Mouse (Mus musculus) forebrain, embryonic 10.5 days (tissue): Measurements from ENCODE around the gene Ethe1. TPM values are rescaled to one million over a fixed set of nuclear protein-coding genes. Genes with fewer than 3 reads are reported as not detected.

Experiments
- DNase-seq: peaks from one replicate; pipeline ENCODE4 v3.0.0-alpha.2; 2017; ENCODE audit warnings: low spot score; ENCODE audit errors: extremely low spot score
- H3K27ac ChIP-seq: fragments of 300-500 bp; sonication (generic); 2 replicates; pipeline ENCODE4 v1.5.1; 2016; ENCODE audit warnings: mild to moderate bottlenecking
- H3K27me3 ChIP-seq: fragments of 300-500 bp; sonication (generic); 2 replicates; pipeline ENCODE4 v1.6.1; 2016; ENCODE audit warnings: mild to moderate bottlenecking; ENCODE audit not compliant: poor library complexity, severe bottlenecking
- H3K36me3 ChIP-seq: fragments of 300-500 bp; sonication (generic); replicated peaks from 2 replicates; pipeline ENCODE4 v1.6.1; 2016; ENCODE audit warnings: mild to moderate bottlenecking, moderate library complexity
- H3K4me1 ChIP-seq: fragments of 300-500 bp; sonication (generic); 2 replicates; pipeline ENCODE4 v1.6.1; 2016
- H3K4me3 ChIP-seq: fragments of 300-500 bp; sonication (generic); 2 replicates; pipeline ENCODE4 v1.5.1; 2016; ENCODE audit warnings: mild to moderate bottlenecking, moderate library complexity
- H3K9me3 ChIP-seq: fragments of 300-500 bp; sonication (generic); 2 replicates; pipeline ENCODE4 v1.6.1; 2016; ENCODE audit warnings: mild to moderate bottlenecking, moderate library complexity
- WGBS: fragments of 180-500 bp; shearing (Covaris S2); methylation state at CpG from one replicate; pipeline ENCODE4 v1.1.7; 2016; 5-methylcytosine and 5-hydroxymethylcytosine counted together
- polyA plus RNA-seq: library from polyadenylated mRNA; unstranded; fragments of >200 nt; fragmentation: Nextera tagmentation; extraction: Ambion mirVana; gene quantifications from 2 replicates; pipeline ENCODE4 v1.2.1, GENCODE M21; 2016

Ethe1 gene
- polyA plus RNA-seq, 1 experiment from 2014 or later: 24.4 TPM

DNA sequence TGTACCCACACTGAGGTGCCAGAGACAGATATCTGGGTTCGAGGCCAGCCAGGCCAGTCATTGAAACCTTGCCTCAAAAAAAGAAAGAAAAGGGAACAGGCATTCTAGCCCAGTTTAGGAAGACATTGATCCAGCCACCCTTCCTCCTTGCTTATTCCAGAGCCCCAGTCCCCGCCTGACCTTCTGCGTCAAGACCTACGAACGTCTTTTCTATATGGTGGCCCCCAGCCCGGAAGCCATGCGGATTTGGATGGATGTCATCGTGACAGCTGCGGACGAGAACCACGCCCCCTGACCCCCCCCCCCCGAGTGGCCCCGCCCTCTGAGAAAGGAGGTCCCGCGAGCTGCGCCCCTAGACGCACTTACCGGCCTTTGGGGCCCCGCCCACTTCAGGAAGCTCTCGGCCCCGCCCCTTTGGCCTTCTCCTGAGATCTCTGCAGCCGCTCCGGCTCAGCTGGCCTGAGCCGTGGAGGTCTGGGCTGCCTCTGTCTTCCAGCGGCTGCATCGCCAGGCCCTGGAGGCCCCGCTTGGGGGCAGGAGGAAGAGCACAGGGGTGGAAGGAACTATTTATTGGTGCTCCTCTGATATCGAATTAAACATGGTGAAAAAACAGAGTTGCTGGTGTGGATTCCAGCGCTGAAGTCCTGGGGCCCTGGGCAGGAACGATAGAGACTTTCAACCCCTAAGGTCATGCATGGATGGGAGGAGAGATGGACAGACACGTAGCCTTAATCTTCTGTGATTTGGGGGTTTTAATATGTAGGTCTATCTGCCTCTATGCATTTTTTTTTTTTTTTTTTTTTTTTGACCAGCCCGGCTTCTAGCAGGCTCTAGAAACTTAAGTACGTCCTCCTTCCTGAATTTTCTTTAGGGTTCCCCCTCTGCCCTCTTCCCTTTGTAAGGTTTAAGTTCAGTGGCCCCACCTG is 41.6 kb downstream of the Ethe1 start:
- Histone ChIP-seq H3K27ac (peak overlapping the region; percentile 74), H3K27me3 (peaks cover 24% of the 10 kb centered on the region), H3K4me1 (peaks cover 28% of the 10 kb centered on the region), H3K9me3 (no peaks in the 10 kb centered on the region), H3K4me3 (peak overlapping the region; percentile 51), H3K36me3 (no peaks in the 10 kb centered on the region)
- 11% methylated on average over 30 of the region's 33 CpGs for WGBS
- peak; percentile 86 for DNase-seq

DNA sequence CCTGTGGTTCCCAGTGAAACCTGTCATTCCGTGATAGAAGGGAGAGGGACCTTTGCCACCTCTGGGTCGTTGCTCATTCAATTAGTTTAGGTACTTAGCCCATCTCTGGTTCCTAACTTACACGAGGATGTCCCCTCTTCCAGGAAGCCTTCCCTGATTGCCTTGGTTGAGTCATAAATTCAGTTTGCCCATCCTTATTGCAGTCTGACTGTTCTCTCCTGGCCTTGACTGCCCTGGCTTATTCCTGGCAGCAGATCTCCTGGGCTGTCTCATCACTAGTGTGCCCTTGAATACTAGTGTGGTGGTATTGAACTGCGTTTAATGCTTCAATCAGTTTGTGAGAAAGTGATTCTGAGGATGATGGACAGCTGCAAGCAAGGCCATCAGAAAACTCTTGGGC is 42.3 kb downstream of the Ethe1 start:
- Histone ChIP-seq H3K9me3 (no peaks in the 10 kb centered on the region), H3K27ac (no peak overlapping the region), H3K27me3 (peaks cover 27% of the 10 kb centered on the region), H3K4me1 (peaks cover 28% of the 10 kb centered on the region), H3K4me3 (no peak overlapping the region), H3K36me3 (no peaks in the 10 kb centered on the region)
- no peak for DNase-seq
- 74% methylated on average over 4 of the region's 4 CpGs for WGBS

DNA sequence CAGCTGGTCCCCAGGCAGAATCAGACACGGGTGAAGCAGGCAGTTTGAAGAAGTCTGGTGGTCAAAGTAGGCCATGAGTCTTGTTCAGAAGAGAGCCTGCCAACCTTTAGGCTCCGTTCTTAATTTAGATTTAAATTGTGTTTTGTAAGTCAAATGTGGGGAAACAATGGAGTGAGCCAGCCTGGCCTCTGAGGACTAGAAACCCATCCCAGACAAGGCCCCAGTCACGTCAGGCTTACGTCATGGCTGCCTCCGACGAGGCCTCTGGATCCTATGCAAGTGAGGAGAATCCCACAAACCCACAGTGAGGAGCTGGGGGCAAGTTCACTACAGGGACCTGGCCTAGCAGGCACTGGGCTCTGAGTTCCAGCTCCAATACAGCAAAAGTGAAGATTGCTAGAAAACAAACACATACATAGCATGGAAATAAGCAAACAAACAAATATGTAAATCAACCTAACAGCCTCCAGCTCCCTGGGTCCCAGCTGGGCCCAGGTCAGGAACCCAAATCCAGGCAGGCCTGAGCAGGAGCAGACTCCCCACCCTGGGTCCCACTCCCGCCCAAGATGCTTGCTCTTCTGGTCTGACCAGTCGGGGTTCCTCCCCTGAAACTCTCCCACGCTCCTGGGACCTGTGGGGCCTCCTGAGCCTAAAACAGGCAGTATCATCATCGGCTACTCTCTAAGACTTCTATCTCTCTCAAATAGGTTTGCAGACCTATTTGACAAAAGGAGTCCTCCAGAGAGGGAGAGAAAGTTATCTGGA is 43.0 kb downstream of the Ethe1 start:
- Histone ChIP-seq H3K4me3 (no peak overlapping the region), H3K4me1 (peaks cover 28% of the 10 kb centered on the region), H3K9me3 (no peaks in the 10 kb centered on the region), H3K27ac (no peak overlapping the region), H3K27me3 (peaks cover 29% of the 10 kb centered on the region), H3K36me3 (no peaks in the 10 kb centered on the region)
- 74% methylated on average over 10 of the region's 10 CpGs for WGBS
- DNase-seq: no peak

DNA sequence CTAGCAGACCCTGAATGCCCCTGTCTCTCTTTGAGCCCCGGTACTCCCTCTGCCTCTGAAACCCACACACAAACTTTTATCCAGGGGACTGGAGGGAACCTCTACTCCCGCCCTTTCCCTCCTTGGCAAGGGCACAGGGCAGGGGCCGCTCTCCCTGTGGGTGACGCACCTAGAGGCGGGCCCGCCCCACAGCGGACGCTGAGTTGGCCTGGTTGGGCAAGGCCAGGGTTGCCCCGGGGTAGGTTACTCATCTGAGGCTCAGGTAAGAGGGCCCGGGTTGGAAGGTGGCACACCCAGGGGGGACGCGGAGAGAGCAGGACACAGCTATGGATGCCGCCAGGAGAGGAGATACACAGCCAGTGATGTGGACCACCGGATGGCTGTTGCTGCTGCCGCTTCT is 48.9 kb downstream of the Ethe1 start, which contains the start of gene Lypd3:
Gene Lypd3 (plus strand): TSS at position 287 of the 400 bp plus-strand sequence.
- Histone ChIP-seq H3K9me3 (no peaks in the 10 kb centered on the region), H3K4me1 (peaks cover 28% of the 10 kb centered on the region), H3K27ac (no peak within 1 kb of the TSS), H3K36me3 (no peaks in the 10 kb centered on the region), H3K4me3 (peak within 1 kb of the TSS; percentile 49), H3K27me3 (peaks cover 65% of the 10 kb centered on the region)
- WGBS: 13% methylated on average over 15 of the region's 15 CpGs
- DNase-seq: no peak

DNA sequence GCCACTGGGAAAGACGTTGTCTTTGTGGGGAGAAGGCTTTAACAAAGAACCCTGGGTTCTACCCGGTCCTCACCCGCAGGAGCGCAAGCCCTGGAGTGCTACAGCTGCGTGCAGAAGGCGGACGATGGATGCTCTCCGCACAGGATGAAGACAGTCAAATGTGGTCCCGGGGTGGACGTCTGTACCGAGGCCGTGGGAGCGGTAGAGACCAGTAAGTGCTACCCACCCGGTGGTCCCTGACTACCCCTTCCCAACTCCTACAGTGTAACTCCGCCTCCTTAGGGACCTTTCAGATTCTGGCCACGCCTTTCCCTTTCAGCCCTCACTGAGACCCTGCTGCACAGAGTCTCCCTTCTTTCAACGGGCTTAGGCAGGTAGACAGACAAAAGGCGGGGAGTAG is 49.7 kb downstream of the Ethe1 start:
- H3K4me3 ChIP-seq: peak overlapping the region; percentile 49
- H3K4me1 ChIP-seq: peaks cover 28% of the 10 kb centered on the region
- H3K27me3 ChIP-seq: peaks cover 73% of the 10 kb centered on the region
- H3K9me3 ChIP-seq: no peaks in the 10 kb centered on the region
- no peaks in the 10 kb centered on the region for H3K36me3 ChIP-seq
- 2% methylated on average over 18 of the region's 18 CpGs for WGBS
- H3K27ac ChIP-seq: no peak overlapping the region
- DNase-seq: no peak

DNA sequence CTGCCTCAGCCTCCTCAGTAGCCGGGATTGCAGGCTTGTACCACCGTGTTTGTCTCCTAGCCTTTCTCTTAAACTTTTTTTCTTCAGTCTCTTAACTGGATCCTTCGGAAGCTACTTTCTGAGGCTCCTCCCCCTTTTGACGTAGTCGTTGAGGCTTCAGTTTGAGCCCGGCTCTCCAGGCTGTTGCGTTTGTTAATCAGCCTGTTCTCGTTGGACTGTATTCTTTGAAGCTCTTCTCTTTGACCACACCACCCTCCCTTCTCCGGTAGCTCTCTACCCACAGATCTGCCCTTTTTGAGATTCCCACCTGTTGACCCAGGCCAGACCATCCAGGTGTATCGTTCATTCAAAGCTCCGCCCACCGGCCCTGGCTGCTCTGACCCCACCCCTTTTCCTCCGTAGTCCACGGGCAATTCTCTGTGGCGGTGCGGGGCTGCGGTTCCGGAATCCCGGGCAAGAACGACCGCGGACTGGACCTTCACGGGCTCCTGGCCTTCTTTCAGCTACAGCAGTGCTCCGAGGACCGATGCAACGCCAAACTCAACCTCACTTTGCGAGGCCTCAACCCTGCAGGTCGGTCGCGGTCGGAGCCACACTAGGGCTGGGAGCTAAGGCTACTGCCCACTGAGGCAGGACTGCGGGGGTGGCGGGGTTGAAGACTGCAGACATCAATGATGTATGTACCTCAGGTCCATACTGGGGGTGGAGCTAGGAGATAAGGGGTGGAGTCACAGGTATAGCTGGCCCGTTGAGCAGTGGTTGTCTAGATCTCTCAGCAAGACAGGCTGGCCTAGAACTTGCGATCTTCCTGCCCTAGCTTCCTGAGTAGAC is 50.9 kb downstream of the Ethe1 start:
- Histone ChIP-seq H3K27me3 (peaks cover 76% of the 10 kb centered on the region), H3K4me3 (peak overlapping the region; percentile 49), H3K36me3 (no peaks in the 10 kb centered on the region), H3K27ac (no peak overlapping the region), H3K4me1 (peaks cover 28% of the 10 kb centered on the region), H3K9me3 (no peaks in the 10 kb centered on the region)
- WGBS: 3% methylated on average over 35 of the region's 35 CpGs
- DNase-seq: no peak

DNA sequence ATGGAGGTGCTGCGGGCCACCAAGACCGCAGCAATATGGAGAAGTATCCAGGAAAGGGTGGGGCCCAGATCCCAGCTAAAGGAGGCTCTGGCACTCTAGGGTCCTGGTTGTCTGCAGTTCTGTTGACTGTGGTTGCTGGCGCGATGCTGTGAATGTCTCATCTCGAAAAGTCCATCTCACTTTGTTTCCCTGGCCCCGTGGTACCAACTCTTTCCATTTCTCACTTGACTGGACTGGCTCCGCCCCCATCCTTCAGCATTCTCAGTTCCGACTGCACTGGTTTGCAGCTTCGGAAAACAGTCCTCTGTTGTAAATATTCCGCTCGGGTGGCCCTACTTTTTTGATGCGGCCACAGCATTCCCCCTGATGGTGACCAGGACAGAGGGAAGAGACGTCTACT is 53.1 kb downstream of the Ethe1 start:
- H3K4me1 ChIP-seq: peaks cover 28% of the 10 kb centered on the region
- 70% methylated on average over 13 of the region's 13 CpGs for WGBS

DNA sequence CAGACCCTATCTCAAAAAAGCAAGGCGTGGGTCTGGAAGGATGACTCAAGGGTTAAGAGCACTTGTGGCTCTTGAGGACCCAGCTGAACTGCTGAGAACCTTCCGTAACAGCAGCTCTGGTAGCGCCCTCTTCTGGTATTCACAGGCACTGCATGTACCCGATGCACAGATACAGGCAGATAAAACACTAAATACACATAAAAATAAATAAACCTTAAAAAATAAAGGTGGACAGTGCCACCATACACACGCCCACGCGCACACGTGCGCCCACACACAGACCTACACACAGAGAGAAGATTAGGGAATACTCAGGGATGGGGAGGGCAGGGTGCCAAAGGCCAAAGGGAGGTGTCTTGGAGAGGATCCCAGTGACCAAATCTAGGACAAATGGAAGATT is 55.1 kb downstream of the Ethe1 start:
- WGBS: 10% methylated on average over 9 of the region's 9 CpGs

More for the DNA sequence above, 53.1 kb downstream of the Ethe1 start:
- no peak overlapping the region for H3K4me3 ChIP-seq
- H3K27me3 ChIP-seq: peaks cover 69% of the 10 kb centered on the region
- H3K36me3 ChIP-seq: no peaks in the 10 kb centered on the region
- H3K27ac ChIP-seq: no peak overlapping the region
- DNase-seq: no peak
- no peaks in the 10 kb centered on the region for H3K9me3 ChIP-seq

DNA sequence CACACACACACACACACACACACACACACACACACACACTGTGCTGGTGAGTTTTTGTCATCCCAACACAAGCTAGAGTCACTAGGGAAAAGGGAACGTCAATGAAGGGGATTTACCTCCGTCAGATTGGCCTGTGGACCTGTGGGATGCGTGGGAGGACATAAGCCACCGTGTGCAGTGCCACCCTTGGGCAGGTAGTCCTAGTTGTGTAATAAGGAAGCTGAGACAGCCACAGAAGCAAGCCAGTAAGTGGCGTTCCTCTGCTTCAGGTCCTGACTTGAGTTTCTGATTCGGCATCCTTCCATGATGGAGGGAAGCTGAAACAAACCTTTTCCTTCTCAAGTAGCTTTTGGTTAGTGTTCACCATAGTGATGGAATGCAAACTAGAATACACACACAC is 57.1 kb downstream of the Ethe1 start:
- no peaks in the 10 kb centered on the region for H3K36me3 ChIP-seq
- no peaks in the 10 kb centered on the region for H3K9me3 ChIP-seq
- H3K27ac ChIP-seq: no peak overlapping the region
- WGBS: 84% methylated on average over 6 of the region's 6 CpGs
- no peaks in the 10 kb centered on the region for H3K4me1 ChIP-seq
- peaks cover 28% of the 10 kb centered on the region for H3K27me3 ChIP-seq
- H3K4me3 ChIP-seq: no peak overlapping the region
- no peak for DNase-seq

More for the DNA sequence above, 55.1 kb downstream of the Ethe1 start:
- peaks cover 48% of the 10 kb centered on the region for H3K27me3 ChIP-seq
- H3K4me3 ChIP-seq: no peak overlapping the region
- no peaks in the 10 kb centered on the region for H3K9me3 ChIP-seq
- no peaks in the 10 kb centered on the region for H3K36me3 ChIP-seq
- peaks cover 14% of the 10 kb centered on the region for H3K4me1 ChIP-seq
- DNase-seq: peak; percentile 68
- no peak overlapping the region for H3K27ac ChIP-seq

DNA sequence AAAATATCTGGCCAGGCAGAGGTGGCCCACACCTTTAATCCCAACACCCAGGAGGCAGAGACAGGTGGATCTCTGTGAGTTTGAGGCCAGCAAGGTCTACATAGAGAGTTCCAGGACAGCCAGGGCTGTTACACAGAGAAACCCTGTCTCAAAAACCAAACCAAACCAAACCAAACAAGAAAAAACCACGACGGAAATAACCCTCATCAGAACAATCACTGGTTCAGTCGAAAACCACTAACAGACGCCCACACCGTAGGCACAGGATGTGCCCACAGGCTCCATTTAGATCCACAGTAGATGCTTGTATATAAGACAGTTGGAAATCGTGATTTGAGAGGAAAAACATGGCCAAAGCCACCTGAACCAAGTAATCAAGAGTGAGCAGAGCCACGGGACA is 57.7 kb downstream of the Ethe1 start:
- DNase-seq: no peak
- no peaks in the 10 kb centered on the region for H3K36me3 ChIP-seq
- H3K4me3 ChIP-seq: no peak overlapping the region
- H3K4me1 ChIP-seq: no peaks in the 10 kb centered on the region
- H3K27me3 ChIP-seq: peaks cover 23% of the 10 kb centered on the region
- 76% methylated on average over 7 of the region's 7 CpGs for WGBS
- no peaks in the 10 kb centered on the region for H3K9me3 ChIP-seq
- H3K27ac ChIP-seq: no peak overlapping the region

DNA sequence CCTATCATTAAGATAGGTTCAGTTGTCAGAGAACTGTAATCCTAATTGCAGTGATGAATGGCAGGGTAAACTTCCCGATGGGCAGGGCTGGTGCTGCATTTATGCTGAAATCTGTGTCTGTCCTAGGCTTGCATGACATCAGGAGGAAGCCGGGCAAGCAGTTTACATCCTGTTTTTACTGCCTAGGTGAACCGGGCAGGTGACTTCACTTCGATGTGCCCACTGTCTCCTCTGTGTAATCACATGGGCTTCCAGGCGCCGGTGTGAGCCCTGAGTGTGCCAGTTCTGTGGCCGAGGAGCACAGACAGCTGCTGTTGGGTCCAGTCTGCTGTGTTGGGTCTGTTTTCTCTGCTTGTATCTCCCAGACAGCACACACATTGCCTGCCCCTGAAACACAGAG is 59.1 kb downstream of the Ethe1 start:
- 83% methylated on average over 7 of the region's 7 CpGs for WGBS
- no peaks in the 10 kb centered on the region for H3K36me3 ChIP-seq
- no peak for DNase-seq

DNA sequence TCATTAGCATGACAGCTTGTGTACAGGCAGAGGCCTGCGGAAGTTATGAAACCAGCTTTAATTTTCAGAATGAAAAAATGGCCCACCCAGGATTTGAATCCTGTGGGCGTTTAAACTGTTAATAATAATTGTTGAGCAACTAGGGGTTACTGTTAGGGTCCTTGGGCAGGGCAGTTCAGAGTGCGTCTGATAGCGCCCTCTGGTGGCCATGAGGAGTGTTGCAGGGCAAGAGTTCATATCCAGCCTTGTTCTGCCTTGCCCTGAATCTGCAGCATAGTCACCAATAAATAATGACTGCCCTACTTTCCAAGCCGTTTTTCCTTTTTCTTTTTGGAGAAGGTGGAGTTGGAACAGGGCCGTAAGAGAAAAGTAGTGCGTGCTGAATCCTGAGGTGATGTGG is 66.3 kb downstream of the Ethe1 start:
- Histone ChIP-seq H3K27ac (no peak overlapping the region), H3K4me1 (no peaks in the 10 kb centered on the region), H3K36me3 (no peaks in the 10 kb centered on the region), H3K4me3 (no peak overlapping the region), H3K9me3 (no peaks in the 10 kb centered on the region), H3K27me3 (no peaks in the 10 kb centered on the region)
- peak; percentile 66 for DNase-seq
- 28% methylated on average over 7 of the region's 7 CpGs for WGBS

More for the DNA sequence above, 59.1 kb downstream of the Ethe1 start:
- no peaks in the 10 kb centered on the region for H3K9me3 ChIP-seq
- no peaks in the 10 kb centered on the region for H3K4me1 ChIP-seq
- H3K27ac ChIP-seq: no peak overlapping the region
- H3K27me3 ChIP-seq: peaks cover 8% of the 10 kb centered on the region
- no peak overlapping the region for H3K4me3 ChIP-seq
